Mouse (Mus musculus) cerebellum, postnatal 25 days (tissue): ENCODE measurements around the gene Ptpn18.
A peak's percentile ranks its signal among the peaks of the same experiment; 100 is the strongest.
"Not testable (repeated sequence)": the region's sequence is repeated elsewhere in the genome, so short reads cannot be mapped to it uniquely, and the experiment has no call there.

Source experiments
- DNase-seq, 2 experiments: peaks; one replicate each; pipeline ENCODE4 v3.0.0; 2021; ENCODE audit warnings: mixed read lengths in 2 of 2

Ptpn18 gene

GRCm38 (mm10) chr1:34468051-34468450 lies 8.5 kb downstream of the Ptpn18 start:
- no peak for DNase-seq

GRCm38 (mm10) chr1:34468500-34468899 lies 8.9 kb downstream of the Ptpn18 start:
- DNase-seq: no peak

DNA sequence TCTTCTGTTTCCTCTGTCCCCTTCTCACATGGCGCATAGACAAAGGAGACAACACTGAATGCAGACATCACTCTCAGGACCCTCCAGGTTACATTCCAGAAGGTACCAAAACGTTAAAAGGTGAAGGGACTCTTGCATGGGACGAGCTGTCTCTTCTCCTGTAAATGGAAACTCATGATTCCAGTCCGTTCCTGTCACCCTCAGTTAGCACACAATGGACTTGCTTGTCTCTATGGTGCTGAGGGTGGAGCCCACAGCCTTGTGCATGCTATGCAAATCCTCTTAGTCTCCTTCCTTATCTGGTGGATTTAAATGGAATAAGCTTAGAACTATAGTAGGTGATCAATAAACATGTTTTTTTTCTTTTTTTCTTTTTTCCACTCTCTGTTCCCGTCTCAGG lies 10.2 kb downstream of the Ptpn18 start:
- no peak for DNase-seq

DNA sequence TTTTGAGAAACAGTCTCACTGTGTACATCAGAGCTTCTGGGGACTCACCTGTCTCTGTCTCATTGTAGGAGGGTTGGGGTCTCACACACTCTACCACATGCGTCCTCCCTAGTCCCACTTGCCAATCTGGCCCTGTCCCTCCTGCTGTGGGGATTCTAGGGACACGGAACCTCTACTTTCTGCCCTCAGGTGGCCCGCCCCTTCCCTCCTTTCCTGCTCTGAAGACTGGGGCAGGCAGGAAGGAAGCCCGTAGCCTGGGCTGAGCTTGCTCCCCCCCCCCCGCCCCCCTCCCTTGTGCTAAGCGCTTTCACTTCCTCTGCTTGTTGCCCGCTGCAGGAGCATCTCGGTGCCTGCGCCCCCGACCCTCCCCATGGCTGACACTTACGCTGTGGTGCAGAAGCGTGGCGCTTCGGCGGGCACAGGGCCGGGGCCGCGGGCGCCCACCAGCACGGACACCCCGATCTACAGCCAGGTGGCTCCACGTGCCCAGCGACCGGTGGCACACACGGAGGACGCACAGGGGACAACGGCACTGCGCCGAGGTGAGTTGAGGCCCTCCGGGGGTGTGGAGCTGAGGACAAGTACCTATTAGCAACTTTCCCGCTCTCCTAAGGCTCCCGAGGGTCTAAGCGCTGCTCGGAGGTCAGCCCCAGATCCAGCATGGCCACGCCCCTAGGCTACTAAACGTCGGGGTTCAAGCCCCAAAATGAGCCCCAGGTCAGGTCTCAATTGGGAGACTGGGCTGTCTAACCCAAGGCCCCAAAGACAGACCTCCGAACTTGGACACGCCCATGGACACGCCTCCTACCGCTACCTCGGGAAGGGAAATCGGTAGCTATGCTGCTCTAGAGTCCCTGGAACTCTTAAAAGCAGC lies 13.1 kb downstream of the Ptpn18 start:
- peak in 1 of 2 experiments; percentile 32 for DNase-seq

- no peak for DNase-seq
These were observed 19.5 kb downstream of the Ptpn18 start for GRCm38 (mm10) chr1:34478891-34479655.

DNA sequence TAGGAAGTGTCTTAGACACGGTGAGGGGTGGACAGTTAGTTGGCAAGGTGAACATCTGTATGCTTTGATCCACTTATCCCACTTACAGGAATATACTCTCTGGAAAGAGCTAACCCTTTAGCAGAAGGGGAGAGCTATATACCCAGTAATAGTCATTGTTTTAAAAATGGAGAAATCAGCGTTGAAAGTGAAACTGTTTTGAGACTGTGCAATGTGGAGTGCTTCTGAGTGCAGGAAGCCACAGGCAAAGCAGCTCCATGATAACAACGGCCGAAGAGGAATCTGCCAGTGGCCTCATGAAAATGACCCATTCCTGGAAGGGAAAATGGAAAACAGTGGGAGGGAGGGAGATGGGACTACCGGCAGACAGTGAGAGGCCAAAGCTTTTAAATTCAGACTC lies 21.2 kb downstream of the Ptpn18 start:
- DNase-seq: no peak

DNA sequence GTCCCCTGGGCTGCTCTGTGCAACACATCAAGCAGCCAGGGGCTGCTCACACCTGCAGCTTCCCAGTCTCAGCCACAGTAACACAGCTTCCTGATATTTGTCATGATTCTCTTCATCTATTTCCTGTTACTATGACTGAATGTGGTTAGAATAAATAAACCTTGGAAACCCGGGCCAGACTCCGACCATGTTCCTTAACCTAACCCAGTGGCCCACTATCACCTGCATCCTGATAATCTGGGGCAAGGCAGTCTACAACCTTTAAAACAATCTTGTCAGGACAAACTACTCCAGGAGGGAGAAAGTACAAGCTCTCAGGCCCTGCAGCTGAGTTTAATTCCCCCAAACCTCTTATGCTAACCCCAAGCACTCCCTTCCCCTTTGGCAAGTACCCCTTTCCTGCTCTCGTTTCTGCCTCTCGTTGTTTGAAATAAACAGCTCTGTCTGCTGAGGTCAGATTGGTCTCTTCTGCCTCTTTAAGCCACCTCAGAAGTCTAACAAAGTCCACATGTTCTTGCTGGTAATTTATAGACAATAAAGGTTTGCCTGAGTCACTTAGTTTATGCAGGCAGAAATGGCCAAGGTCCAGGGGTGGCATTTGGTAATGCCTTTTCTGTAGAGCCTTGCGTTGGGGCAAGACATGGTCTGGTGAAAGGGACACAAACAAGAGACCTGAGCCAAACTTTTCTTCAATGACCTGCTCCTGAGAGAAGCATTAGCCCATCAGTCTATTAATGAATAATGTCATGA lies 22.5 kb downstream of the Ptpn18 start:
- no peak for DNase-seq

- no peak for DNase-seq
These were observed 24.9 kb downstream of the Ptpn18 start for GRCm38 (mm10) chr1:34484470-34484869.

GRCm38 (mm10) chr1:34485461-34486188 lies 26.1 kb downstream of the Ptpn18 start:
- DNase-seq: peak; percentile 80 to 89

DNA sequence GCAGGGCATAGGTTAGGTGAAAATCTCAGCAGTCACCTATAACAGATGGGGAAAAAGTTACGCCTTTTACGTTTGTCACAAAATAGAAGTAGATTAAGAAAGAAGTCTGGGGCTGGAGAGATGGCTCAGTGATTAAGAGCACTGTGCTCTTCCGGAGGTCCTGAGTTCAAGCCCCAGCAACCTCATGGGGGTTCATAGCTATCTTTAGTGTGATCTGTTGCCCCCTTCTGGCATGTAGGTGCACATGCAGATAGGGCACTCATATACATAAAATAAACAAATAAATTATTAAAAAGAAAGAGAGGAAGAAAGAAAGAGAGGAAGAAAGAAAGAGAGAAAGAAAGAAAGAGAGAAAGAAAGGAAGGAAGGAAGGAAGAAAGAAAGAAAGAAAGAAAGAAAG lies 27.8 kb downstream of the Ptpn18 start:
- no peak for DNase-seq

DNA sequence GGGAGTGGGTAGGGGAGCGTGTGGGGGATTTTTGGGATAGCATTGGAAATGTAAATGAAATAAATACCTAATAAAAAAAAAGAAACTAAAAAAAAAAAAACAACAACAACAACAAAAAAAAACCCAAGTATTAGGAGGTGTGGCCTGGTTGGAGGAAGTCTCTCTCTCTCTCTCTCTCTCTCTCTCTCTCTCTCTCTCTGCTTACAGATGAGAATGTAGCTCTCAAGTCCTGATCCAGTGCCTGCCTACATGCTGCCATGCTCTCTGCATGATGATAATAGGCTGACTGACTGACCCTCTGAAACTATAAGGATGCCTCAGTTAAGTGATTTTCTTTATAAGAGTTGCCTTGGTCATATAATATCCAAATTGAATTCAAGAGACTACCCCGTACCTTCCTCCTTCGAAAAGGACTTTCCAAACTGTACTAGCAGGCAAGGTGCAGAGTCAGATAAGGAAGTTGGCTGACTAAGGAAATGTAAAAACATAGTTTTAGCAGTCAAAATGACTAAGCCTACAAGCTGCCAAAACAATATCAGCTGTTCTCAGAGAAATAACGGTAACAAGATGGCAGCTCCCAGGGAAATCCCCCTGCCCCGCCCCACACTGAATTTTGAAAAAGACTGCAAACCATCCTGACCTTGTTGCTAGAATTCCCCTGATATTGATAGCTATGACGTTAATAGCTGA lies 30.4 kb downstream of the Ptpn18 start:
- DNase-seq: no peak

GRCm38 (mm10) chr1:34491480-34491879 lies 31.9 kb downstream of the Ptpn18 start:
- DNase-seq: no peak

GRCm38 (mm10) chr1:34502991-34503390 lies 43.4 kb downstream of the Ptpn18 start:
- DNase-seq: no peak

DNA sequence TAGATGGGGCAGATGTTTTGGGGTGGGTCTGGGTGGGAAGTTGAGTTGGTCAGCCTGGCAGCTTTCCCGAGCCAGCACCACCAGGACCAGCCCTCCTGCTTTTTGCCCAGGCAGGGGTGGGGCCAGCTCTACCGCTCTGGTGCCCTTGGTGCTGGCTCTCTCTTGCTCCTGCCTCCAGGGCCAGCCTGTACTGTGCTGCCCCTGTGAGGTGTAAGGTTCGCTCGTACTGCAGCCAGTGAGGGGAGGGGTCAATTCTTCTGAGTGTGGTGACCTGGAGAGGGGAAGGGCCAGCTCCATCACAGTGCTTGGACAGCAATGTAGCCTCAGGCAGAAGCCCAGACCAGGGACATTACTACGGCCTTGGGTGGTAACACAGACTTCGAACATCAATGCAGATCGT lies 45.7 kb downstream of the Ptpn18 start:
- no peak for DNase-seq

DNA sequence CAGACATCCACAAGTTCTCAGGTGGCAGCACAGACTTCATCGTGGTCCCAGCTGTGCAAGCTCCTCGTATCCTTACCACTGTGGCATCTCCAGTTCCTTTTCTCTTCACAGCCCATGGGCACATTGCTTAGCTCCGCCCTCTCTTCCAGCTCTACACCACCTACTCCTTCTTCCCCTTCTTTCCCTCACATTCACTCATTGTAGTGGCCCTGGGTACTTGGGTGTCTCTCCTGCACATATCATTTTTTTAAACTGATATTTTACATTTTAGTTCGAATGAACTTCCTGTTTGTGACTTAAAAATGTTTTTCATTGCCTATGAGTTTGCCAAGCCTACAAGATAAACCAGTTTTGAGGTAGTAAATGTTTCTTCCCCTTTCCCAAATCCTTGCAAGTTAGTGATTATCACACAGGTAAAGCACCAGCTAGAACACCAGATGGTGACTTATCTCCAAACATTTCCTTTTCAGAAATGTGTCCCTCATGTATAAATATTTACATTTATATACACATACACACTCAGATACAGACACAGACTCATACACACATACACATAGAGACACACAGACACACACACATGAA lies 46.5 kb downstream of the Ptpn18 start:
- no peak for DNase-seq

DNA sequence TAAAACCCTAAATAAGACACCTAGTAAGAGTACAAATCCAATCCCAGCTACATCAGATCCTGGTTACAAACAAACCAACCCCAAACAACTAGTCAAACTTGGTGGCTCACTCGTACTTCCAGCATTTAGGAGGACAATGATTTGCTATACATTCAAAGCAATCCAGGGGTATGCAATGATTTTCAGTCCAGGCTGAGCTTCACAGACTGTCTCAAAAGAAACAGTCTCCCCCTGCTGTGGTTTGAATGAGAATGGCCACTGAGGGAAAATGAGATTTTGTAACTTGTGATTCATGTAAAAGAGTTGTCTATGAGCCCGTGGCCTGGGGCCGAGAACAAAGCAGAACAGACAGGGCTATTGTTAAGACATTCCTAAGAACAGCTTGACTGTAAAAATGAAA lies 48.4 kb downstream of the Ptpn18 start:
- DNase-seq: no peak

DNA sequence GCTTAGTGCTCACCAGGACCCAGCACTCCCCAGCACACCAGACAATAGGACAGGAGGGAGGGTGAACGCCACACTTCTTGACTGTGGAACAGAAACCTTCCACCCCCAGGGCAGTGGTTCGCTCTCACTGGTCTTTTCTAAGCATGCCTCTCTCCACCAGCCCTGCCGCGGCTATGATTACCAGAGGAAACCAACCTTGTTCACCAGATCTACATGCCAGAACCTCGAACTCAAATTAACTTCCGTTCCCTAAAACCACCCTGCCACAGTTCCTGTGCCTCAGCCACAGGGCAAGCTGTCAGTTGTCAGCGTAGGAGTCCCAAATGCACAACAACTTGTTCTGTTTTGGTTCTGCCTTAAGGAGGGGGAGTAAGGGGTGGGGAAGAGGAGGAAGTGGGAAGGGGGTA lies 51.0 kb downstream of the Ptpn18 start:
- no peak for DNase-seq

DNA sequence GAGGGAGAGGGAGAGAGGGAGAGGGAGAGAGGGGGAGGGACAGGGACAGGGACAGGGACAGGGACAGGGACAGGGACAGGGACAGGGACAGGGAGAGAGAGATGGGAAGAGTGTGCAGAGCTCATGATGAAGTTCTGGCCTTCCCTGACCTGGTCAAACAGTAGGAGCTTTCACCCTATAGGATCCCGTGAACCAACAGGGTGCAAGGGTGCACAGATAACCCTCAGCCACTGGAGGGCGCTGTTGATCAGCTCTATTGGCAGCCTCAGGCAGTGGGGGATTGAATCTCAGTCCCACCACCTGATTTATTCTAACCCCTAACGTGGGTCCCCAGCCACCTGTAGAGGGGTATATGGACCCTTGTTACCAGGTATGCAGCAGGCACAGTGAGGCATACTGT lies 51.5 kb downstream of the Ptpn18 start:
- peak; percentile 79 to 87 for DNase-seq

- no peak for DNase-seq
These were observed 53.5 kb downstream of the Ptpn18 start for GRCm38 (mm10) chr1:34513068-34513467.

DNA sequence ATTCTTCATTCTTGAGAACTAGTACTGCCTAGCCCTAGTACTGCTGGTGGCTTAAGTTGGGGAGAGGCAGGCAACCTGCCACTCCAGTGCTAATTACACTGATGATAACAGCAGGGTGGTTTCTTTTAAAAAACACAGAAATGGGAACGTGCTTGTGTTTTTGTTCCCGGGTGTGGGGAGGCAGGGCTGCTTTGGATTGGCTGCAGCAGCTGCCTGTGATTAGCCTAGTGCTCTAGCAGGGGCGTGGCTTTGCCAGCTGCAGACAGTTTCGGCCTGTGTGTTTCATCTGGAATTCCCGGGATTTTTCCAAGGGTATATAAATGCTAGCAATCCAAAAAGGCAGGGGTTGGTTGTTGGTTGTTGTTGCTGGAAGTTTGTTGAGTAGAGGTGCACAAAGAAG lies 57.0 kb downstream of the Ptpn18 start:
- DNase-seq: no peak

- DNase-seq: not testable (repeated sequence)
These were observed 57.7 kb downstream of the Ptpn18 start for GRCm38 (mm10) chr1:34517297-34517696.

- not testable (repeated sequence) for DNase-seq
These were observed 58.2 kb downstream of the Ptpn18 start for GRCm38 (mm10) chr1:34517797-34518196.
